In genomic region chr10:127322669-127323068, GRCm38 (mm10) we compare ENCODE assay signal across 21 mouse cellular contexts. TPM values are rescaled to one million over a fixed set of nuclear protein-coding genes. Genes with fewer than 3 reads are reported as not detected.
A peak's percentile ranks its signal among the peaks of the same experiment; 100 is the strongest.
DNase-seq lines count a peak whose midpoint lies in the region; ATAC-seq and TF ChIP-seq lines count a peak whose summit lies in the region.
"Had no signal": no experiment of that assay in that cellular context is flagged by ENCODE, and none has a peak within 500 bp of the region (broad histone marks: within the 10 kb centered on the region; RNA-seq: fewer than 3 reads in every experiment).

No protein-coding gene starts in this region.

- H3K27me3 ChIP-seq in MEL (ENCODE audit: control insufficient read depth in 1 of 2, insufficient read depth in 2 of 2, low read length in 2 of 2): no peaks in the 10 kb centered on the region
- peaks cover 20% of the 10 kb centered on the region for H3K27me3 ChIP-seq in liver, embryonic 11.5 days (replicated peaks; ENCODE audit: control insufficient read depth, insufficient read depth, low read length)
- H3K27me3 ChIP-seq in midbrain, postnatal 0 days (ENCODE audit: insufficient read depth, low read length): peaks cover 40% of the 10 kb centered on the region

- WGBS in liver, embryonic 11.5 days: 67% methylated on average over 4 of the region's 4 CpGs
- 82% methylated on average over 4 of the region's 4 CpGs for WGBS in midbrain, postnatal 0 days

- peak; percentile 44 for DNase-seq in thymus, postnatal 25 days
- DNase-seq in thymus, postnatal 0 days (ENCODE audit: low spot score): no peak
- no peak for DNase-seq in MEL (ENCODE audit: low read depth, low spot score)
- no peak for DNase-seq in liver, embryonic 11.5 days (ENCODE audit: low spot score)
- DNase-seq in layer of hippocampus, postnatal 25 days (ENCODE audit: extremely low spot score in 1 of 2, low spot score in 1 of 2): no peak
- DNase-seq in kidney, postnatal 10 days: no peak
- DNase-seq in midbrain, postnatal 0 days (ENCODE audit: low spot score): no peak
- DNase-seq: cerebellum, postnatal 10 days; gastrocnemius, postnatal 14 days; kidney, postnatal 25 days had no signal

- no peak for ATAC-seq in liver, embryonic 11.5 days (replicated peaks; ENCODE audit: low FRiP score)
- peak; percentile 19 for ATAC-seq in megakaryocyte, adult 5-6 weeks (ENCODE audit: poor library complexity, severe bottlenecking)
- no peak for ATAC-seq in midbrain, postnatal 0 days (ENCODE audit: low FRiP score)
- ATAC-seq: intestine, embryonic 15.5 days had no signal

- peaks cover 0 to 14% of the 10 kb centered on the region in 2 experiments; a peak in 2 of 4 replicates for H3K36me3 ChIP-seq in MEL (ENCODE audit: control insufficient read depth in 1 of 2, insufficient read depth in 2 of 2, low read length in 2 of 2)
- H3K36me3 ChIP-seq in liver, embryonic 11.5 days (ENCODE audit: control insufficient read depth, insufficient read depth, low read length): no peaks in the 10 kb centered on the region
- no peaks in the 10 kb centered on the region for H3K36me3 ChIP-seq in midbrain, postnatal 0 days (ENCODE audit: insufficient read depth, low read length)
- H3K36me3 ChIP-seq: embryonic facial prominence, embryonic 15.5 days; forebrain, embryonic 12.5 days; hindbrain, embryonic 12.5 days; intestine, embryonic 15.5 days; limb, embryonic 15.5 days; midbrain, embryonic 12.5 days; neural tube, embryonic 15.5 days had no signal

- peaks cover 14 to 22% of the 10 kb centered on the region in 2 experiments for H3K4me1 ChIP-seq in MEL (ENCODE audit: control insufficient read depth in 1 of 2, insufficient read depth in 2 of 2, low read length in 2 of 2)
- H3K4me1 ChIP-seq in liver, embryonic 11.5 days (replicated peaks; ENCODE audit: control insufficient read depth, insufficient read depth, low read length): peaks cover 34% of the 10 kb centered on the region
- H3K4me1 ChIP-seq in midbrain, postnatal 0 days (ENCODE audit: insufficient read depth, low read length): peaks cover 3% of the 10 kb centered on the region; the same call in 1 of the 2 replicates

- peak overlapping the region; percentile 54 for H3K4me2 ChIP-seq in liver, embryonic 11.5 days
- no peak overlapping the region for H3K4me2 ChIP-seq in midbrain, postnatal 0 days (ENCODE audit: low read depth, low read length, poor library complexity, severe bottlenecking)
- H3K4me2 ChIP-seq: embryonic facial prominence, embryonic 15.5 days; forebrain, embryonic 12.5 days; hindbrain, embryonic 12.5 days; intestine, embryonic 15.5 days; limb, embryonic 15.5 days; midbrain, embryonic 12.5 days; neural tube, embryonic 15.5 days had no signal

- H3K4me3 ChIP-seq in MEL (ENCODE audit: control insufficient read depth in 1 of 2, insufficient read depth in 1 of 2, low read depth in 2 of 2, low read length in 2 of 2): peak overlapping the region in 1 of 2 experiments; percentile 53; a peak in 1 of 4 replicates
- H3K4me3 ChIP-seq in liver, embryonic 11.5 days (ENCODE audit: low read depth, low read length): no peak overlapping the region
- no peak overlapping the region for H3K4me3 ChIP-seq in midbrain, postnatal 0 days (ENCODE audit: low read depth, low read length)
- H3K4me3 ChIP-seq: embryonic facial prominence, embryonic 15.5 days; forebrain, embryonic 12.5 days; hindbrain, embryonic 12.5 days; intestine, embryonic 15.5 days; limb, embryonic 15.5 days; midbrain, embryonic 12.5 days; myocyte; neural tube, embryonic 15.5 days had no signal

- H3K9me3 ChIP-seq in MEL (replicated peaks; ENCODE audit: insufficient read depth, low read length): no peaks in the 10 kb centered on the region
- no peaks in the 10 kb centered on the region for H3K9me3 ChIP-seq in liver, embryonic 11.5 days (ENCODE audit: control insufficient read depth, low read length)
- no peaks in the 10 kb centered on the region for H3K9me3 ChIP-seq in midbrain, postnatal 0 days (ENCODE audit: low read length)
- H3K9me3 ChIP-seq: embryonic facial prominence, embryonic 15.5 days; forebrain, embryonic 12.5 days; hindbrain, embryonic 12.5 days; intestine, embryonic 15.5 days; limb, embryonic 15.5 days; midbrain, embryonic 12.5 days; neural tube, embryonic 15.5 days had no signal

- H3K79me2 ChIP-seq in MEL (ENCODE audit: control insufficient read depth, insufficient read depth, low read length, poor library complexity): peaks cover 2% of the 10 kb centered on the region; the same call in 1 of the 2 replicates

- TF ChIP-seq EP300 in MEL (IDR thresholded peaks at IDR 0.05; ENCODE audit: low read depth in 1 of 2, low read length in 2 of 2): no peak

- H3K27ac ChIP-seq in MEL (ENCODE audit: control insufficient read depth, low read depth, low read length): peak overlapping the region; percentile 64
- H3K27ac ChIP-seq in liver, embryonic 11.5 days (ENCODE audit: low read depth, low read length): no peak overlapping the region
- H3K27ac ChIP-seq in midbrain, postnatal 0 days (ENCODE audit: low read depth, low read length): no peak overlapping the region
- H3K27ac ChIP-seq: embryonic facial prominence, embryonic 15.5 days; forebrain, embryonic 12.5 days; hindbrain, embryonic 12.5 days; intestine, embryonic 15.5 days; limb, embryonic 15.5 days; midbrain, embryonic 12.5 days; neural tube, embryonic 15.5 days had no signal

- TF ChIP-seq RAD21 in MEL (IDR thresholded peaks at IDR 0.05; ENCODE audit: low read depth, low read length): no peak

- H3K9ac ChIP-seq in MEL (ENCODE audit: control insufficient read depth, low read depth, low read length, poor library complexity, severe bottlenecking): peak overlapping the region; percentile 71
- no peak overlapping the region for H3K9ac ChIP-seq in liver, embryonic 11.5 days (ENCODE audit: low read depth, low read length)
- H3K9ac ChIP-seq in midbrain, postnatal 0 days (replicated peaks; ENCODE audit: low read length, poor library complexity, severe bottlenecking): no peak overlapping the region
- H3K9ac ChIP-seq: embryonic facial prominence, embryonic 15.5 days; forebrain, embryonic 12.5 days; hindbrain, embryonic 12.5 days; intestine, embryonic 15.5 days; limb, embryonic 15.5 days; midbrain, embryonic 12.5 days; neural tube, embryonic 15.5 days had no signal

- no peak for TF ChIP-seq CTCF in MEL (IDR thresholded peaks at IDR 0.05 in 2 of 3, conservative IDR thresholded peaks at IDR 0.05 in 1 of 3; ENCODE audit: control insufficient read depth in 1 of 3, insufficient read depth in 1 of 3, low read depth in 2 of 3, low read length in 3 of 3, poor library complexity in 1 of 3, severe bottlenecking in 1 of 3)
- no peak for TF ChIP-seq CTCF in midbrain, postnatal 0 days (IDR thresholded peaks at IDR 0.05)

- no peak for TF ChIP-seq POLR2A in MEL (IDR thresholded peaks at IDR 0.05; ENCODE audit: control insufficient read depth in 1 of 2, insufficient read depth in 1 of 2, low read depth in 1 of 2, low read length in 2 of 2, poor library complexity in 1 of 2)

RNA-seq across cellular contexts. Expression of gene Arhgap9, which starts 0.9 kb away (rescaled TPM):
- polyA plus RNA-seq in thymus, postnatal 0 days (2015; fragmentation: Nextera tagmentation; extraction: Ambion mirVana): 107 and 127 TPM in 2 replicates
- total RNA-seq in MEL (2012; rRNA removed): 24.4 and 27.7 TPM in 2 replicates
- polyA plus RNA-seq in MEL (2012; ENCODE audit: insufficient read depth in 1 of 2, insufficient read length in 2 of 2, low read depth in 1 of 2, low replicate concordance in 2 of 2, missing spikeins in 1 of 2): 10 to 100 TPM in 1 of 2 experiments, not detected in 1; 41.1 TPM
- polyA plus RNA-seq in liver, embryonic 11.5 days (2014; fragmentation: Nextera tagmentation; extraction: Ambion mirVana): 22.0 and 24.4 TPM in 2 replicates
- total RNA-seq in megakaryocyte, adult 5-6 weeks (2015): 135 and 138 TPM in 2 replicates
- 96.8 and 108 TPM in 2 replicates for total RNA-seq in megakaryocyte, adult 5-6 weeks (2017)
- total RNA-seq in layer of hippocampus, postnatal 25 days (2021): 1 to 10 TPM in 1 of 2 experiments, under 1 TPM in 1; 0.89 to 1.1 TPM
- 0.24 and 1.2 TPM in 2 replicates for total RNA-seq in midbrain, postnatal 0 days (2014; rRNA removed)
- 0.91 and 1.0 TPM in 2 replicates for polyA plus RNA-seq in midbrain, postnatal 0 days (2015; fragmentation: Nextera tagmentation; extraction: Ambion mirVana)

RNA-seq across cellular contexts. Expression of gene Mars, which starts 11.1 kb away (rescaled TPM):
- 110 and 122 TPM in 2 replicates for polyA plus RNA-seq in thymus, postnatal 0 days (2015; fragmentation: Nextera tagmentation; extraction: Ambion mirVana)
- total RNA-seq in MEL (2012; rRNA removed): 147 and 162 TPM in 2 replicates
- 100 to 1,000 TPM in 1 of 2 experiments, not detected in 1; 195 TPM for polyA plus RNA-seq in MEL (2012; ENCODE audit: insufficient read depth in 1 of 2, insufficient read length in 2 of 2, low read depth in 1 of 2, low replicate concordance in 2 of 2, missing spikeins in 1 of 2)
- polyA plus RNA-seq in liver, embryonic 11.5 days (2014; fragmentation: Nextera tagmentation; extraction: Ambion mirVana): 249 and 257 TPM in 2 replicates
- 38.4 and 47.8 TPM in 2 replicates for total RNA-seq in megakaryocyte, adult 5-6 weeks (2015)
- 80.3 and 95.2 TPM in 2 replicates for total RNA-seq in megakaryocyte, adult 5-6 weeks (2017)
- 10 to 100 TPM; 57.1 to 59.4 TPM for total RNA-seq in layer of hippocampus, postnatal 25 days (2021)
- total RNA-seq in midbrain, postnatal 0 days (2014; rRNA removed): 62.6 and 84.3 TPM in 2 replicates
- 103 and 112 TPM in 2 replicates for polyA plus RNA-seq in midbrain, postnatal 0 days (2015; fragmentation: Nextera tagmentation; extraction: Ambion mirVana)

RNA-seq across cellular contexts. Expression of gene Gli1, which starts 19.1 kb away (rescaled TPM):
- 0.13 and 0.14 TPM in 2 replicates for polyA plus RNA-seq in thymus, postnatal 0 days (2015; fragmentation: Nextera tagmentation; extraction: Ambion mirVana)
- total RNA-seq in MEL (2012; rRNA removed): 1.3 and 1.4 TPM in 2 replicates
- 1 to 10 TPM in 1 of 2 experiments, not detected in 1; 8.0 TPM for polyA plus RNA-seq in MEL (2012; ENCODE audit: insufficient read depth in 1 of 2, insufficient read length in 2 of 2, low read depth in 1 of 2, low replicate concordance in 2 of 2, missing spikeins in 1 of 2)
- 2.1 and 2.2 TPM in 2 replicates for polyA plus RNA-seq in liver, embryonic 11.5 days (2014; fragmentation: Nextera tagmentation; extraction: Ambion mirVana)
- not detected in 2 replicates for total RNA-seq in megakaryocyte, adult 5-6 weeks (2015)
- not detected in 2 replicates for total RNA-seq in megakaryocyte, adult 5-6 weeks (2017)
- total RNA-seq in layer of hippocampus, postnatal 25 days (2021): 1 to 10 TPM; 2.1 to 3.3 TPM
- 4.2 and 6.9 TPM in 2 replicates for total RNA-seq in midbrain, postnatal 0 days (2014; rRNA removed)
- polyA plus RNA-seq in midbrain, postnatal 0 days (2015; fragmentation: Nextera tagmentation; extraction: Ambion mirVana): 1.0 and 1.1 TPM in 2 replicates

RNA-seq across cellular contexts. Expression of gene Inhbe, which starts 31.5 kb away (rescaled TPM):
- not detected in 2 replicates for polyA plus RNA-seq in thymus, postnatal 0 days (2015; fragmentation: Nextera tagmentation; extraction: Ambion mirVana)
- not detected in 2 replicates for total RNA-seq in MEL (2012; rRNA removed)
- under 1 TPM in 1 of 2 experiments, not detected in 1; 0.03 TPM for polyA plus RNA-seq in MEL (2012; ENCODE audit: insufficient read depth in 1 of 2, insufficient read length in 2 of 2, low read depth in 1 of 2, low replicate concordance in 2 of 2, missing spikeins in 1 of 2)
- 0.04 and 0.09 TPM in 2 replicates for polyA plus RNA-seq in liver, embryonic 11.5 days (2014; fragmentation: Nextera tagmentation; extraction: Ambion mirVana)
- total RNA-seq in megakaryocyte, adult 5-6 weeks (2015): not detected in 2 replicates
- total RNA-seq in megakaryocyte, adult 5-6 weeks (2017): 0.04 TPM in 1 of 2 replicates, not detected in the other
- not detected for total RNA-seq in layer of hippocampus, postnatal 25 days (2021)
- not detected in 2 replicates for total RNA-seq in midbrain, postnatal 0 days (2014; rRNA removed)
- 0.04 TPM in 1 of 2 replicates, not detected in the other for polyA plus RNA-seq in midbrain, postnatal 0 days (2015; fragmentation: Nextera tagmentation; extraction: Ambion mirVana)
- total RNA-seq: gastrocnemius, postnatal 14 days; heart, adult 8-10 months had no signal
- polyA plus RNA-seq: forebrain, embryonic 12.5 days; heart, embryonic 16.5 days; intestine, embryonic 15.5 days; midbrain, embryonic 12.5 days; neural tube, embryonic 15.5 days had no signal

RNA-seq across cellular contexts. Expression of gene Mbd6, which starts 33.9 kb away (rescaled TPM):
- 10.3 and 13.8 TPM in 2 replicates for polyA plus RNA-seq in thymus, postnatal 0 days (2015; fragmentation: Nextera tagmentation; extraction: Ambion mirVana)
- total RNA-seq in MEL (2012; rRNA removed): 4.2 and 5.0 TPM in 2 replicates
- 10 to 100 TPM in 1 of 2 experiments, not detected in 1; 44.8 TPM for polyA plus RNA-seq in MEL (2012; ENCODE audit: insufficient read depth in 1 of 2, insufficient read length in 2 of 2, low read depth in 1 of 2, low replicate concordance in 2 of 2, missing spikeins in 1 of 2)
- 14.2 and 19.0 TPM in 2 replicates for polyA plus RNA-seq in liver, embryonic 11.5 days (2014; fragmentation: Nextera tagmentation; extraction: Ambion mirVana)
- 40.4 and 48.4 TPM in 2 replicates for total RNA-seq in megakaryocyte, adult 5-6 weeks (2015)
- 5.6 and 8.9 TPM in 2 replicates for total RNA-seq in megakaryocyte, adult 5-6 weeks (2017)
- 10 to 100 TPM; 31.8 to 53.9 TPM for total RNA-seq in layer of hippocampus, postnatal 25 days (2021)
- 8.2 and 10.0 TPM in 2 replicates for total RNA-seq in midbrain, postnatal 0 days (2014; rRNA removed)
- 7.3 and 11.2 TPM in 2 replicates for polyA plus RNA-seq in midbrain, postnatal 0 days (2015; fragmentation: Nextera tagmentation; extraction: Ambion mirVana)

Comparison
In these comparisons a context has a peak if more than half of its experiments do, and no peak if none do; other contexts are left out.
1. RNA of gene Arhgap9, which starts 0.9 kb away (total RNA-seq): 96.8 to 138 TPM in megakaryocyte, adult 5-6 weeks and 24.4 to 27.7 TPM in MEL; 0.24 to 1.2 TPM in midbrain, postnatal 0 days and 0.89 to 1.1 TPM in layer of hippocampus, postnatal 25 days; every median in the first group is over 10 times any median in the second.